Mouse (Mus musculus): Measurements from ENCODE around the gene Prr3. TPM values are rescaled to one million over a fixed set of nuclear protein-coding genes. Genes with fewer than 3 reads are reported as not detected.

Prr3 gene
- 6.7 TPM for polyA plus RNA-seq (2015; fragmentation: Illumina TruSeq; extraction: RNeasy Lipid Tissue Mini Kit (QIAGEN cat#74804); ENCODE audit: insufficient read depth, low read depth, low replicate concordance)

GRCm38 (mm10) chr17:35979401-35980362, at the start of gene Prr3, which contains the start of gene Gnl1:
TSS of gene Prr3 (minus strand) at chr17:35980236.
TSS of gene Gnl1 (plus strand) at chr17:35979851.

GRCm38 (mm10) chr17:36020191-36021073, 40.4 kb upstream of the Prr3 start, which contains the start of gene H2-T24:
TSS of gene H2-T24 (minus strand) at chr17:36020560.

GRCm38 (mm10) chr17:35969418-35970389, 10.3 kb downstream of the Prr3 start, which contains the start of gene Abcf1:
TSS of gene Abcf1 (minus strand) at chr17:35969761.

Other genes with a start within 250 kb of the Prr3 start
- 6.9 TPM for gene Ier3, start 158.6 kb downstream of the Prr3 start, polyA plus RNA-seq (2015; fragmentation: Illumina TruSeq; extraction: RNeasy Lipid Tissue Mini Kit (QIAGEN cat#74804); ENCODE audit: insufficient read depth, low read depth, low replicate concordance)
- gene Flot1, start 157.0 kb downstream of the Prr3 start, polyA plus RNA-seq (2015; fragmentation: Illumina TruSeq; extraction: RNeasy Lipid Tissue Mini Kit (QIAGEN cat#74804); ENCODE audit: insufficient read depth, low read depth, low replicate concordance) = 16.0 TPM
- gene Tubb5, start 141.9 kb downstream of the Prr3 start, polyA plus RNA-seq (2015; fragmentation: Illumina TruSeq; extraction: RNeasy Lipid Tissue Mini Kit (QIAGEN cat#74804); ENCODE audit: insufficient read depth, low read depth, low replicate concordance) = 29.3 TPM
- 2.3 TPM for gene Mdc1, start 138.7 kb downstream of the Prr3 start, polyA plus RNA-seq (2015; fragmentation: Illumina TruSeq; extraction: RNeasy Lipid Tissue Mini Kit (QIAGEN cat#74804); ENCODE audit: insufficient read depth, low read depth, low replicate concordance)
- 0.76 TPM for gene Nrm, start 118.9 kb downstream of the Prr3 start, polyA plus RNA-seq (2015; fragmentation: Illumina TruSeq; extraction: RNeasy Lipid Tissue Mini Kit (QIAGEN cat#74804); ENCODE audit: insufficient read depth, low read depth, low replicate concordance)
- 9.8 TPM for gene Ppp1r18, start 114.6 kb downstream of the Prr3 start, polyA plus RNA-seq (2015; fragmentation: Illumina TruSeq; extraction: RNeasy Lipid Tissue Mini Kit (QIAGEN cat#74804); ENCODE audit: insufficient read depth, low read depth, low replicate concordance)
- 72.9 TPM for gene Dhx16, start 100.4 kb downstream of the Prr3 start, polyA plus RNA-seq (2015; fragmentation: Illumina TruSeq; extraction: RNeasy Lipid Tissue Mini Kit (QIAGEN cat#74804); ENCODE audit: insufficient read depth, low read depth, low replicate concordance)
- gene 2310061I04Rik, start 82.8 kb downstream of the Prr3 start, polyA plus RNA-seq (2015; fragmentation: Illumina TruSeq; extraction: RNeasy Lipid Tissue Mini Kit (QIAGEN cat#74804); ENCODE audit: insufficient read depth, low read depth, low replicate concordance) = 16.8 TPM
- gene Atat1, start 70.2 kb downstream of the Prr3 start, polyA plus RNA-seq (2015; fragmentation: Illumina TruSeq; extraction: RNeasy Lipid Tissue Mini Kit (QIAGEN cat#74804); ENCODE audit: insufficient read depth, low read depth, low replicate concordance) = 9.7 TPM
- gene Mrps18b, start 63.8 kb downstream of the Prr3 start, polyA plus RNA-seq (2015; fragmentation: Illumina TruSeq; extraction: RNeasy Lipid Tissue Mini Kit (QIAGEN cat#74804); ENCODE audit: insufficient read depth, low read depth, low replicate concordance) = 23.0 TPM
- gene Ppp1r10, start 63.8 kb downstream of the Prr3 start, polyA plus RNA-seq (2015; fragmentation: Illumina TruSeq; extraction: RNeasy Lipid Tissue Mini Kit (QIAGEN cat#74804); ENCODE audit: insufficient read depth, low read depth, low replicate concordance) = 11.8 TPM
- 22.7 TPM for gene Abcf1, start 10.5 kb downstream of the Prr3 start, polyA plus RNA-seq (2015; fragmentation: Illumina TruSeq; extraction: RNeasy Lipid Tissue Mini Kit (QIAGEN cat#74804); ENCODE audit: insufficient read depth, low read depth, low replicate concordance)
- gene Gnl1, start 385 bp downstream of the Prr3 start, polyA plus RNA-seq (2015; fragmentation: Illumina TruSeq; extraction: RNeasy Lipid Tissue Mini Kit (QIAGEN cat#74804); ENCODE audit: insufficient read depth, low read depth, low replicate concordance) = 11.9 TPM
- gene H2-T24, start 40.3 kb upstream of the Prr3 start, polyA plus RNA-seq (2015; fragmentation: Illumina TruSeq; extraction: RNeasy Lipid Tissue Mini Kit (QIAGEN cat#74804); ENCODE audit: insufficient read depth, low read depth, low replicate concordance) = 3.1 TPM
- gene H2-T23, start 52.6 kb upstream of the Prr3 start, polyA plus RNA-seq (2015; fragmentation: Illumina TruSeq; extraction: RNeasy Lipid Tissue Mini Kit (QIAGEN cat#74804); ENCODE audit: insufficient read depth, low read depth, low replicate concordance) = 29.4 TPM
- gene H2-T22, start 62.5 kb upstream of the Prr3 start, polyA plus RNA-seq (2015; fragmentation: Illumina TruSeq; extraction: RNeasy Lipid Tissue Mini Kit (QIAGEN cat#74804); ENCODE audit: insufficient read depth, low read depth, low replicate concordance) = 16.3 TPM
- gene Gm6034, start 62.7 kb upstream of the Prr3 start, polyA plus RNA-seq (2015; fragmentation: Illumina TruSeq; extraction: RNeasy Lipid Tissue Mini Kit (QIAGEN cat#74804); ENCODE audit: insufficient read depth, low read depth, low replicate concordance) = not detected
- gene Gm11127, start 78.1 kb upstream of the Prr3 start, polyA plus RNA-seq (2015; fragmentation: Illumina TruSeq; extraction: RNeasy Lipid Tissue Mini Kit (QIAGEN cat#74804); ENCODE audit: insufficient read depth, low read depth, low replicate concordance) = not detected
- not detected for gene Gm19684, start 141.4 kb upstream of the Prr3 start, polyA plus RNA-seq (2015; fragmentation: Illumina TruSeq; extraction: RNeasy Lipid Tissue Mini Kit (QIAGEN cat#74804); ENCODE audit: insufficient read depth, low read depth, low replicate concordance)
- gene Gm7030, start 149.2 kb upstream of the Prr3 start, polyA plus RNA-seq (2015; fragmentation: Illumina TruSeq; extraction: RNeasy Lipid Tissue Mini Kit (QIAGEN cat#74804); ENCODE audit: insufficient read depth, low read depth, low replicate concordance) = not detected
- gene Gm8909, start 188.3 kb upstream of the Prr3 start, polyA plus RNA-seq (2015; fragmentation: Illumina TruSeq; extraction: RNeasy Lipid Tissue Mini Kit (QIAGEN cat#74804); ENCODE audit: insufficient read depth, low read depth, low replicate concordance) = not detected
- gene H2-T3, start 210.1 kb upstream of the Prr3 start, polyA plus RNA-seq (2015; fragmentation: Illumina TruSeq; extraction: RNeasy Lipid Tissue Mini Kit (QIAGEN cat#74804); ENCODE audit: insufficient read depth, low read depth, low replicate concordance) = not detected